Mouse (Mus musculus) midbrain, embryonic 13.5 days (tissue): Measurements from ENCODE around the gene Rnaseh2b. TPM values are rescaled to one million over a fixed set of nuclear protein-coding genes. Genes with fewer than 3 reads are reported as not detected.

ENCODE experiments used
- ATAC-seq: fragments of 200-750 bp; cut with Nextera tagmentation; 2 replicates; pipeline ENCODE4 v1.8.0; 2017; ENCODE audit warnings: mild to moderate bottlenecking, moderate TSS enrichment, moderate library complexity
- H3K27ac ChIP-seq: fragments of 300-500 bp; sonication (generic); 2 replicates; pipeline ENCODE4 v1.5.1; 2015; ENCODE audit warnings: inconsistent platforms, mild to moderate bottlenecking, moderate library complexity
- H3K27me3 ChIP-seq: fragments of 300-500 bp; sonication (generic); 2 replicates; pipeline ENCODE4 v1.6.1; 2015; ENCODE audit warnings: mild to moderate bottlenecking, inconsistent platforms
- H3K36me3 ChIP-seq: fragments of 300-500 bp; sonication (generic); 2 replicates; pipeline ENCODE4 v1.6.1; 2015; ENCODE audit warnings: mild to moderate bottlenecking, inconsistent platforms
- H3K4me1 ChIP-seq: fragments of 300-500 bp; sonication (generic); replicated peaks from 2 replicates; pipeline ENCODE4 v1.6.1; 2015; ENCODE audit warnings: inconsistent platforms
- H3K4me2 ChIP-seq: fragments of 300-500 bp; sonication (generic); replicated peaks from 2 replicates; pipeline ENCODE4 v1.6.1; 2015; ENCODE audit warnings: moderate library complexity, mild to moderate bottlenecking, inconsistent platforms
- H3K4me3 ChIP-seq: fragments of 300-500 bp; sonication (generic); replicated peaks from 2 replicates; pipeline ENCODE4 v1.5.1; 2015; ENCODE audit warnings: mild to moderate bottlenecking, inconsistent platforms
- H3K9ac ChIP-seq: fragments of 300-500 bp; sonication (generic); replicated peaks from 2 replicates; pipeline ENCODE4 v1.6.1; 2015; ENCODE audit warnings: mild to moderate bottlenecking, inconsistent platforms
- H3K9me3 ChIP-seq: fragments of 300-500 bp; sonication (generic); 2 replicates; pipeline ENCODE4 v1.6.1; 2016; ENCODE audit warnings: mild to moderate bottlenecking, inconsistent platforms
- WGBS: fragments of 180-500 bp; shearing (Covaris S2); methylation state at CpG from one replicate; pipeline ENCODE4 v1.1.7; 2015; 5-methylcytosine and 5-hydroxymethylcytosine counted together
- polyA plus RNA-seq: library from polyadenylated mRNA; unstranded; fragments of >200 nt; fragmentation: Nextera tagmentation; extraction: Ambion mirVana; gene quantifications from 2 replicates; pipeline ENCODE4 v1.2.1, GENCODE M21; 2015

Gene Rnaseh2b
- polyA plus RNA-seq, 1 experiment from 2014 or later, result 39.3 TPM

GRCm38 (mm10) chr14:62342643-62343144 lies 50.3 kb downstream of the Rnaseh2b start:
- H3K36me3 ChIP-seq, result no peaks in the 10 kb centered on the region
- no peak overlapping the region for H3K4me3 ChIP-seq
- H3K27me3 ChIP-seq, result no peaks in the 10 kb centered on the region
- H3K9me3 ChIP-seq, result no peaks in the 10 kb centered on the region
- peaks cover 26% of the 10 kb centered on the region for H3K4me1 ChIP-seq
- 78% methylated on average over 10 of the region's 10 CpGs for WGBS
- no peak overlapping the region for H3K9ac ChIP-seq
- H3K4me2 ChIP-seq, result no peak overlapping the region
- no peak for ATAC-seq
- H3K27ac ChIP-seq, result 0 out of 2 replicates have a peak overlapping the region, but pooled peaks have one; percentile 14

GRCm38 (mm10) chr14:62346570-62346969 lies 54.2 kb downstream of the Rnaseh2b start:
- Histone ChIP-seq H3K27me3 (no peaks in the 10 kb centered on the region), H3K4me2 (no peak overlapping the region), H3K4me3 (no peak overlapping the region), H3K36me3 (peaks cover 3% of the 10 kb centered on the region; the same call in 1 of the 2 replicates), H3K27ac (no peak overlapping the region), H3K9ac (0 out of 2 replicates have a peak overlapping the region, but pooled peaks have one; percentile 8), H3K9me3 (no peaks in the 10 kb centered on the region), H3K4me1 (peaks cover 27% of the 10 kb centered on the region)
- WGBS, result 61% methylated on average over 11 of the region's 11 CpGs
- no peak for ATAC-seq

- Histone ChIP-seq H3K27me3 (no peaks in the 10 kb centered on the region), H3K36me3 (peaks cover 3% of the 10 kb centered on the region; the same call in 1 of the 2 replicates), H3K4me1 (peaks cover 22% of the 10 kb centered on the region), H3K4me3 (no peak overlapping the region), H3K9me3 (no peaks in the 10 kb centered on the region), H3K9ac (no peak overlapping the region), H3K4me2 (no peak overlapping the region), H3K27ac (no peak overlapping the region)
- ATAC-seq, result no peak
- 77% methylated on average over 7 of the region's 7 CpGs for WGBS
Measured at GRCm38 (mm10) chr14:62347103-62347502, 54.7 kb downstream of the Rnaseh2b start.

- WGBS, result 89% methylated on average over 5 of the region's 5 CpGs
- H3K27me3 ChIP-seq, result no peaks in the 10 kb centered on the region
- H3K27ac ChIP-seq, result no peak overlapping the region
- H3K9ac ChIP-seq, result no peak overlapping the region
- no peak for ATAC-seq
- no peak overlapping the region for H3K4me2 ChIP-seq
- no peak overlapping the region for H3K4me3 ChIP-seq
- H3K9me3 ChIP-seq, result no peaks in the 10 kb centered on the region
- H3K36me3 ChIP-seq, result peaks cover 5% of the 10 kb centered on the region; the same call in 1 of the 2 replicates
- H3K4me1 ChIP-seq, result peaks cover 18% of the 10 kb centered on the region
Measured at GRCm38 (mm10) chr14:62349786-62350185, 57.4 kb downstream of the Rnaseh2b start.

GRCm38 (mm10) chr14:62350186-62350585 lies 57.8 kb downstream of the Rnaseh2b start:
- Histone ChIP-seq H3K9ac (no peak overlapping the region), H3K4me3 (no peak overlapping the region), H3K27ac (no peak overlapping the region), H3K9me3 (no peaks in the 10 kb centered on the region), H3K4me1 (peaks cover 18% of the 10 kb centered on the region), H3K4me2 (no peak overlapping the region), H3K36me3 (peaks cover 5% of the 10 kb centered on the region; the same call in 1 of the 2 replicates), H3K27me3 (no peaks in the 10 kb centered on the region)
- ATAC-seq, result no peak
- 81% methylated on average over 4 of the region's 4 CpGs for WGBS

GRCm38 (mm10) chr14:62350890-62351289 lies 58.5 kb downstream of the Rnaseh2b start:
- no peak for ATAC-seq
- no peak overlapping the region for H3K4me3 ChIP-seq
- H3K27ac ChIP-seq, result no peak overlapping the region
- peaks cover 5% of the 10 kb centered on the region; the same call in 1 of the 2 replicates for H3K36me3 ChIP-seq
- H3K4me1 ChIP-seq, result peaks cover 18% of the 10 kb centered on the region
- H3K27me3 ChIP-seq, result no peaks in the 10 kb centered on the region
- H3K9ac ChIP-seq, result no peak overlapping the region
- H3K9me3 ChIP-seq, result no peaks in the 10 kb centered on the region
- 88% methylated on average over 3 of the region's 3 CpGs for WGBS
- H3K4me2 ChIP-seq, result no peak overlapping the region

- H3K4me3 ChIP-seq, result no peak overlapping the region
- no peak for ATAC-seq
- 0 out of 2 replicates have a peak overlapping the region, but pooled peaks have one; percentile 28 for H3K9ac ChIP-seq
- no peak overlapping the region for H3K4me2 ChIP-seq
- H3K9me3 ChIP-seq, result no peaks in the 10 kb centered on the region
- H3K36me3 ChIP-seq, result peaks cover 5% of the 10 kb centered on the region; the same call in 1 of the 2 replicates
- H3K27ac ChIP-seq, result no peak overlapping the region
- WGBS, result 63% methylated on average over 9 of the region's 9 CpGs
- H3K27me3 ChIP-seq, result no peaks in the 10 kb centered on the region
- 0 out of 2 replicates have a peak, but pooled peaks cover 3% of the 10 kb centered on the region for H3K4me1 ChIP-seq
Measured at GRCm38 (mm10) chr14:62353372-62353771, 61.0 kb downstream of the Rnaseh2b start.

GRCm38 (mm10) chr14:62353793-62354192 lies 61.4 kb downstream of the Rnaseh2b start:
- H3K4me3 ChIP-seq, result no peak overlapping the region
- H3K9me3 ChIP-seq, result no peaks in the 10 kb centered on the region
- H3K27me3 ChIP-seq, result no peaks in the 10 kb centered on the region
- ATAC-seq, result no peak
- 94% methylated on average over 5 of the region's 5 CpGs for WGBS
- no peak overlapping the region for H3K9ac ChIP-seq
- H3K27ac ChIP-seq, result no peak overlapping the region
- no peak overlapping the region for H3K4me2 ChIP-seq
- H3K36me3 ChIP-seq, result peaks cover 5% of the 10 kb centered on the region; the same call in 1 of the 2 replicates
- 0 out of 2 replicates have a peak, but pooled peaks cover 3% of the 10 kb centered on the region for H3K4me1 ChIP-seq

GRCm38 (mm10) chr14:62355201-62355600 lies 62.8 kb downstream of the Rnaseh2b start:
- ATAC-seq, result no peak
- 93% methylated on average over 7 of the region's 7 CpGs for WGBS
- no peak overlapping the region for H3K9ac ChIP-seq
- H3K4me3 ChIP-seq, result no peak overlapping the region
- H3K36me3 ChIP-seq, result peaks cover 5% of the 10 kb centered on the region; the same call in 1 of the 2 replicates
- no peak overlapping the region for H3K4me2 ChIP-seq
- no peak overlapping the region for H3K27ac ChIP-seq
- H3K9me3 ChIP-seq, result no peaks in the 10 kb centered on the region
- H3K4me1 ChIP-seq, result 0 out of 2 replicates have a peak, but pooled peaks cover 3% of the 10 kb centered on the region
- no peaks in the 10 kb centered on the region for H3K27me3 ChIP-seq

GRCm38 (mm10) chr14:62361263-62361980 lies 69.0 kb downstream of the Rnaseh2b start:
- ATAC-seq, result no peak
- Histone ChIP-seq H3K9me3 (no peaks in the 10 kb centered on the region), H3K36me3 (peaks cover 29% of the 10 kb centered on the region; the same call in 1 of the 2 replicates), H3K27me3 (no peaks in the 10 kb centered on the region), H3K4me2 (no peak overlapping the region), H3K9ac (no peak overlapping the region), H3K4me3 (no peak overlapping the region), H3K27ac (no peak overlapping the region), H3K4me1 (no peaks in the 10 kb centered on the region)
- 93% methylated on average over 8 of the region's 8 CpGs for WGBS

- no peaks in the 10 kb centered on the region for H3K9me3 ChIP-seq
- H3K9ac ChIP-seq, result no peak overlapping the region
- no peaks in the 10 kb centered on the region for H3K4me1 ChIP-seq
- peaks cover 38% of the 10 kb centered on the region for H3K36me3 ChIP-seq
- no peak overlapping the region for H3K4me2 ChIP-seq
- no peak for ATAC-seq
- H3K27me3 ChIP-seq, result no peaks in the 10 kb centered on the region
- no peak overlapping the region for H3K4me3 ChIP-seq
- WGBS, result 96% methylated on average over 2 of the region's 2 CpGs
- no peak overlapping the region for H3K27ac ChIP-seq
Measured at GRCm38 (mm10) chr14:62363774-62364173, 71.4 kb downstream of the Rnaseh2b start.

- WGBS, result 92% methylated on average over 6 of the region's 6 CpGs
Measured at GRCm38 (mm10) chr14:62370819-62371218, 78.4 kb downstream of the Rnaseh2b start.

More at GRCm38 (mm10) chr14:62370819-62371218, 78.4 kb downstream of the Rnaseh2b start:
- Histone ChIP-seq H3K4me3 (no peak overlapping the region), H3K9ac (no peak overlapping the region), H3K4me2 (no peak overlapping the region), H3K36me3 (peaks cover 24% of the 10 kb centered on the region), H3K4me1 (no peaks in the 10 kb centered on the region), H3K9me3 (no peaks in the 10 kb centered on the region), H3K27me3 (no peaks in the 10 kb centered on the region), H3K27ac (no peak overlapping the region)
- ATAC-seq, result no peak
